Mouse (Mus musculus): ENCODE results near the gene Smndc1. TPM values are rescaled to one million over a fixed set of nuclear protein-coding genes. Genes with fewer than 3 reads are reported as not detected.

Gene Smndc1
- polyA plus RNA-seq, 1 experiment from 2014 or later, result 28.8 TPM

GRCm38 (mm10) chr19:53409663-53410307, 19.4 kb upstream of the Smndc1 start:
- WGBS, result 55% methylated on average over 17 of the region's 17 CpGs
- H3K4me2 ChIP-seq, result peak overlapping the region; percentile 31; the same call in 1 of the 2 replicates
- no peaks in the 10 kb centered on the region for H3K36me3 ChIP-seq
- H3K4me3 ChIP-seq, result no peak overlapping the region
- no peak overlapping the region for H3K9ac ChIP-seq
- ATAC-seq (replicated peaks; ENCODE audit: insufficient number of reproducible peaks, insufficient read depth, low FRiP score, low read depth), result no peak
- H3K27me3 ChIP-seq, result no peaks in the 10 kb centered on the region
- peaks cover 24% of the 10 kb centered on the region for H3K4me1 ChIP-seq (replicated peaks)
- no peaks in the 10 kb centered on the region for H3K9me3 ChIP-seq (replicated peaks)
- H3K27ac ChIP-seq, result no peak overlapping the region

- Histone ChIP-seq H3K9me3 (replicated peaks) (no peaks in the 10 kb centered on the region), H3K27ac (no peak overlapping the region), H3K36me3 (no peaks in the 10 kb centered on the region), H3K9ac (no peak overlapping the region), H3K4me3 (no peak overlapping the region), H3K27me3 (no peaks in the 10 kb centered on the region), H3K4me2 (no peak overlapping the region), H3K4me1 (replicated peaks) (peaks cover 16% of the 10 kb centered on the region)
- 80% methylated on average over 8 of the region's 8 CpGs for WGBS
- ATAC-seq (replicated peaks; ENCODE audit: insufficient number of reproducible peaks, insufficient read depth, low FRiP score, low read depth), result no peak
These were observed 18.0 kb upstream of the Smndc1 start for GRCm38 (mm10) chr19:53408398-53408797.

GRCm38 (mm10) chr19:53407350-53407749, 17.0 kb upstream of the Smndc1 start:
- no peak overlapping the region for H3K27ac ChIP-seq
- H3K4me1 ChIP-seq (replicated peaks), result peaks cover 13% of the 10 kb centered on the region
- no peak overlapping the region for H3K9ac ChIP-seq
- no peaks in the 10 kb centered on the region for H3K27me3 ChIP-seq
- H3K4me3 ChIP-seq, result no peak overlapping the region
- no peaks in the 10 kb centered on the region for H3K36me3 ChIP-seq
- H3K4me2 ChIP-seq, result no peak overlapping the region
- no peak for ATAC-seq (replicated peaks; ENCODE audit: insufficient number of reproducible peaks, insufficient read depth, low FRiP score, low read depth)
- WGBS, result 36% methylated on average over 2 of the region's 2 CpGs
- H3K9me3 ChIP-seq (replicated peaks), result no peaks in the 10 kb centered on the region

GRCm38 (mm10) chr19:53405810-53406209, 15.4 kb upstream of the Smndc1 start:
- H3K27me3 ChIP-seq, result no peaks in the 10 kb centered on the region
- no peak for ATAC-seq (replicated peaks; ENCODE audit: insufficient number of reproducible peaks, insufficient read depth, low FRiP score, low read depth)
- H3K4me2 ChIP-seq, result no peak overlapping the region
- WGBS, result 44% methylated on average over 2 of the region's 2 CpGs
- H3K36me3 ChIP-seq, result no peaks in the 10 kb centered on the region
- H3K4me1 ChIP-seq (replicated peaks), result peaks cover 5% of the 10 kb centered on the region; the same call in 1 of the 2 replicates
- H3K9me3 ChIP-seq (replicated peaks), result no peaks in the 10 kb centered on the region
- H3K4me3 ChIP-seq, result no peak overlapping the region
- no peak overlapping the region for H3K9ac ChIP-seq
- no peak overlapping the region for H3K27ac ChIP-seq

- WGBS, result 77% methylated on average over 18 of the region's 18 CpGs
- H3K4me3 ChIP-seq, result no peak overlapping the region
- ATAC-seq (replicated peaks; ENCODE audit: insufficient number of reproducible peaks, insufficient read depth, low FRiP score, low read depth), result no peak
- H3K9me3 ChIP-seq (replicated peaks), result no peaks in the 10 kb centered on the region
- no peak overlapping the region for H3K9ac ChIP-seq
- peaks cover under 1% of the 10 kb centered on the region; the same call in 1 of the 2 replicates for H3K4me1 ChIP-seq (replicated peaks)
- H3K27ac ChIP-seq, result no peak overlapping the region
- H3K36me3 ChIP-seq, result no peaks in the 10 kb centered on the region
- no peaks in the 10 kb centered on the region for H3K27me3 ChIP-seq
- H3K4me2 ChIP-seq, result no peak overlapping the region
These were observed 14.5 kb upstream of the Smndc1 start for GRCm38 (mm10) chr19:53404837-53405356.

- no peak for ATAC-seq (replicated peaks; ENCODE audit: insufficient number of reproducible peaks, insufficient read depth, low FRiP score, low read depth)
- no peak overlapping the region for H3K4me3 ChIP-seq
- WGBS, result 77% methylated on average over 10 of the region's 10 CpGs
- H3K9ac ChIP-seq, result no peak overlapping the region
- H3K27ac ChIP-seq, result no peak overlapping the region
- H3K4me2 ChIP-seq, result no peak overlapping the region
- no peaks in the 10 kb centered on the region for H3K9me3 ChIP-seq (replicated peaks)
- no peaks in the 10 kb centered on the region for H3K4me1 ChIP-seq (replicated peaks)
- no peaks in the 10 kb centered on the region for H3K36me3 ChIP-seq
- no peaks in the 10 kb centered on the region for H3K27me3 ChIP-seq
These were observed 13.9 kb upstream of the Smndc1 start for GRCm38 (mm10) chr19:53404219-53404836.

- no peaks in the 10 kb centered on the region for H3K9me3 ChIP-seq (replicated peaks)
- H3K36me3 ChIP-seq, result no peaks in the 10 kb centered on the region
- H3K9ac ChIP-seq, result no peak overlapping the region
- no peak for ATAC-seq (replicated peaks; ENCODE audit: insufficient number of reproducible peaks, insufficient read depth, low FRiP score, low read depth)
- H3K27me3 ChIP-seq, result no peaks in the 10 kb centered on the region
- WGBS, result 46% methylated on average over 12 of the region's 12 CpGs
- no peak overlapping the region for H3K4me2 ChIP-seq
- no peak overlapping the region for H3K4me3 ChIP-seq
- no peaks in the 10 kb centered on the region for H3K4me1 ChIP-seq (replicated peaks)
- no peak overlapping the region for H3K27ac ChIP-seq
These were observed 12.5 kb upstream of the Smndc1 start for GRCm38 (mm10) chr19:53402741-53403432.

- Histone ChIP-seq H3K9me3 (replicated peaks) (no peaks in the 10 kb centered on the region), H3K27ac (no peak overlapping the region), H3K4me2 (no peak overlapping the region), H3K9ac (no peak overlapping the region), H3K27me3 (no peaks in the 10 kb centered on the region), H3K36me3 (no peaks in the 10 kb centered on the region), H3K4me1 (replicated peaks) (no peaks in the 10 kb centered on the region), H3K4me3 (no peak overlapping the region)
- no peak for ATAC-seq (replicated peaks; ENCODE audit: insufficient number of reproducible peaks, insufficient read depth, low FRiP score, low read depth)
- WGBS, result 76% methylated on average over 16 of the region's 16 CpGs
These were observed 10.1 kb upstream of the Smndc1 start for GRCm38 (mm10) chr19:53400332-53401110.

GRCm38 (mm10) chr19:53399213-53399612, 8.8 kb upstream of the Smndc1 start:
- no peak for ATAC-seq (replicated peaks; ENCODE audit: insufficient number of reproducible peaks, insufficient read depth, low FRiP score, low read depth)

GRCm38 (mm10) chr19:53397451-53398233, 7.3 kb upstream of the Smndc1 start:
- no peaks in the 10 kb centered on the region for H3K36me3 ChIP-seq
- no peak overlapping the region for H3K4me2 ChIP-seq
- no peaks in the 10 kb centered on the region; the same call in 1 of the 2 replicates for H3K4me1 ChIP-seq (replicated peaks)
- H3K9ac ChIP-seq, result no peak overlapping the region
- no peak overlapping the region for H3K4me3 ChIP-seq
- WGBS, result 74% methylated on average over 12 of the region's 12 CpGs
- no peaks in the 10 kb centered on the region for H3K27me3 ChIP-seq
- no peak for ATAC-seq (replicated peaks; ENCODE audit: insufficient number of reproducible peaks, insufficient read depth, low FRiP score, low read depth)
- H3K27ac ChIP-seq, result no peak overlapping the region
- H3K9me3 ChIP-seq (replicated peaks), result no peaks in the 10 kb centered on the region

More at GRCm38 (mm10) chr19:53399213-53399612, 8.8 kb upstream of the Smndc1 start:
- H3K27me3 ChIP-seq, result no peaks in the 10 kb centered on the region
- no peaks in the 10 kb centered on the region; the same call in 1 of the 2 replicates for H3K4me1 ChIP-seq (replicated peaks)
- no peak overlapping the region for H3K4me3 ChIP-seq
- 67% methylated on average over 4 of the region's 4 CpGs for WGBS
- H3K9ac ChIP-seq, result no peak overlapping the region
- no peaks in the 10 kb centered on the region for H3K9me3 ChIP-seq (replicated peaks)
- H3K36me3 ChIP-seq, result no peaks in the 10 kb centered on the region
- no peak overlapping the region for H3K27ac ChIP-seq
- no peak overlapping the region for H3K4me2 ChIP-seq

Data from heart, embryonic 15.5 days (tissue).